In genomic region chr12:79970981-79971390, GRCm38 (mm10) we compare ENCODE assay signal across 8 mouse cellular contexts.
DNase-seq lines count a peak whose midpoint lies in the region; ATAC-seq and TF ChIP-seq lines count a peak whose summit lies in the region.

No protein-coding gene starts in this region.

- H3K9me3 ChIP-seq in intestine, embryonic 14.5 days (ENCODE audit: control insufficient read depth, low read length), result no peaks in the 10 kb centered on the region
- H3K9me3 ChIP-seq in intestine, postnatal 0 days (ENCODE audit: control insufficient read depth), result no peaks in the 10 kb centered on the region
- H3K9me3 ChIP-seq in forebrain, embryonic 16.5 days (ENCODE audit: control insufficient read depth, low read length), result no peaks in the 10 kb centered on the region
- H3K9me3 ChIP-seq in midbrain, embryonic 16.5 days (replicated peaks; ENCODE audit: control insufficient read depth, low read length, poor library complexity, severe bottlenecking), result no peaks in the 10 kb centered on the region

- H3K27ac ChIP-seq in intestine, embryonic 14.5 days (ENCODE audit: low read depth), result peak overlapping the region; percentile 94
- H3K27ac ChIP-seq in intestine, postnatal 0 days (ENCODE audit: low read depth, low read length), result no peak overlapping the region
- H3K27ac ChIP-seq in forebrain, embryonic 16.5 days (ENCODE audit: low read length), result peak overlapping the region; percentile 75
- H3K27ac ChIP-seq in midbrain, embryonic 16.5 days (ENCODE audit: low read length), result peak overlapping the region; percentile 73

- no peak overlapping the region; the same call in 1 of the 2 replicates for H3K9ac ChIP-seq in intestine, embryonic 14.5 days (ENCODE audit: low read length)
- no peak overlapping the region for H3K9ac ChIP-seq in intestine, postnatal 0 days (ENCODE audit: low read depth, low read length)
- no peak overlapping the region for H3K9ac ChIP-seq in forebrain, embryonic 16.5 days (replicated peaks; ENCODE audit: low read depth, low read length)
- H3K9ac ChIP-seq in midbrain, embryonic 16.5 days (ENCODE audit: low read depth, low read length), result no peak overlapping the region

- no peak for ATAC-seq in intestine, embryonic 14.5 days (replicated peaks; ENCODE audit: low FRiP score, low TSS enrichment, low read depth)
- ATAC-seq in intestine, postnatal 0 days, result no peak
- no peak for ATAC-seq in forebrain, embryonic 16.5 days
- ATAC-seq in midbrain, embryonic 16.5 days, result no peak
- no peak for ATAC-seq in megakaryocyte, adult 5-6 weeks (ENCODE audit: poor library complexity, severe bottlenecking)

- no peak overlapping the region for H3K4me3 ChIP-seq in intestine, embryonic 14.5 days (ENCODE audit: low read depth, low read length)
- no peak overlapping the region for H3K4me3 ChIP-seq in intestine, postnatal 0 days (ENCODE audit: low read depth, low read length)
- H3K4me3 ChIP-seq in forebrain, embryonic 16.5 days (replicated peaks; ENCODE audit: low read length), result no peak overlapping the region
- no peak overlapping the region for H3K4me3 ChIP-seq in midbrain, embryonic 16.5 days (ENCODE audit: low read depth, low read length)

- DNase-seq in intestine, embryonic 14.5 days (ENCODE audit: low spot score), result no peak
- peak; percentile 69 for DNase-seq in adrenal gland, postnatal 14 days
- DNase-seq in cerebellum, postnatal 14 days, result no peak
- DNase-seq in spleen, postnatal 36 days (ENCODE audit: low spot score in 2 of 2), result no peak

- no peak for TF ChIP-seq CTCF in intestine, postnatal 0 days (IDR thresholded peaks at IDR 0.05; ENCODE audit: low read depth)

- H3K4me1 ChIP-seq in intestine, embryonic 14.5 days (replicated peaks; ENCODE audit: control insufficient read depth, insufficient read depth, low read length), result peaks cover 69% of the 10 kb centered on the region
- no peaks in the 10 kb centered on the region for H3K4me1 ChIP-seq in intestine, postnatal 0 days (replicated peaks; ENCODE audit: control insufficient read depth, insufficient read depth, low read length)
- peaks cover 24% of the 10 kb centered on the region for H3K4me1 ChIP-seq in forebrain, embryonic 16.5 days (replicated peaks; ENCODE audit: control insufficient read depth, insufficient read depth, low read length)
- H3K4me1 ChIP-seq in midbrain, embryonic 16.5 days (ENCODE audit: control insufficient read depth, insufficient read depth, low read length), result peaks cover 11% of the 10 kb centered on the region

- no peak overlapping the region for H3K4me2 ChIP-seq in intestine, embryonic 14.5 days (ENCODE audit: low read length)
- no peak overlapping the region for H3K4me2 ChIP-seq in intestine, postnatal 0 days (replicated peaks; ENCODE audit: low read depth)
- H3K4me2 ChIP-seq in forebrain, embryonic 16.5 days (ENCODE audit: low read length), result no peak overlapping the region
- H3K4me2 ChIP-seq in midbrain, embryonic 16.5 days (ENCODE audit: low read length), result no peak overlapping the region

- no peaks in the 10 kb centered on the region for H3K36me3 ChIP-seq in intestine, embryonic 14.5 days (ENCODE audit: control insufficient read depth, insufficient read depth, low read length)
- H3K36me3 ChIP-seq in intestine, postnatal 0 days (ENCODE audit: control insufficient read depth, insufficient read depth), result no peaks in the 10 kb centered on the region
- no peaks in the 10 kb centered on the region for H3K36me3 ChIP-seq in forebrain, embryonic 16.5 days (ENCODE audit: control insufficient read depth, insufficient read depth)
- no peaks in the 10 kb centered on the region for H3K36me3 ChIP-seq in midbrain, embryonic 16.5 days (ENCODE audit: control insufficient read depth, insufficient read depth, low read length)

- H3K27me3 ChIP-seq in intestine, embryonic 14.5 days (replicated peaks; ENCODE audit: control insufficient read depth, insufficient read depth, low read length), result no peaks in the 10 kb centered on the region
- no peaks in the 10 kb centered on the region for H3K27me3 ChIP-seq in intestine, postnatal 0 days (replicated peaks; ENCODE audit: control insufficient read depth, insufficient read depth, low read length)
- H3K27me3 ChIP-seq in forebrain, embryonic 16.5 days (replicated peaks; ENCODE audit: control insufficient read depth, insufficient read depth, low read length), result no peaks in the 10 kb centered on the region
- no peaks in the 10 kb centered on the region for H3K27me3 ChIP-seq in midbrain, embryonic 16.5 days (ENCODE audit: control insufficient read depth, insufficient read depth, low read depth, low read length)

- WGBS in intestine, embryonic 14.5 days, result 42% methylated on average over 5 of the region's 5 CpGs
- 69% methylated on average over 5 of the region's 5 CpGs for WGBS in intestine, postnatal 0 days
- 56% methylated on average over 5 of the region's 5 CpGs for WGBS in forebrain, embryonic 16.5 days
- 57% methylated on average over 5 of the region's 5 CpGs for whole genome bisulfite sequencing in midbrain, embryonic 16.5 days
